Mouse (Mus musculus): ENCODE measurements around the gene Pdxk.

GRCm38 (mm10) chr10:78406152-78406551 lies 58.6 kb downstream of the Pdxk start:
- TF ChIP-seq MXI1 (IDR thresholded peaks at IDR 0.05; ENCODE audit: low read depth, low read length) = no peak
- TF ChIP-seq SMC3 (IDR thresholded peaks at IDR 0.05; ENCODE audit: low read depth, low read length) = no peak
- TF ChIP-seq MAZ (IDR thresholded peaks at IDR 0.05; ENCODE audit: low read depth, low read length) = no peak
- no peak for TF ChIP-seq KAT2A (IDR thresholded peaks at IDR 0.05; ENCODE audit: insufficient replicate concordance, low read length)
- TF ChIP-seq ZMIZ1 (IDR thresholded peaks at IDR 0.05; ENCODE audit: low read depth, low read length) = no peak
- no peak for TF ChIP-seq USF2 (conservative IDR thresholded peaks at IDR 0.05; ENCODE audit: low read depth, low read length)
- TF ChIP-seq CHD1 (IDR thresholded peaks at IDR 0.05; ENCODE audit: low read depth, low read length) = no peak
- TF ChIP-seq CTCF (conservative IDR thresholded peaks at IDR 0.05 in 1 of 2, IDR thresholded peaks at IDR 0.05 in 1 of 2; ENCODE audit: low read depth in 2 of 2, low read length in 2 of 2) = no peak
- no peak for TF ChIP-seq POLR2A (IDR thresholded peaks at IDR 0.05; ENCODE audit: low read depth, low read length)
- no peak for TF ChIP-seq UBTF (IDR thresholded peaks at IDR 0.05; ENCODE audit: low read depth, low read length)
- TF ChIP-seq TCF12 (IDR thresholded peaks at IDR 0.05; ENCODE audit: low read depth, low read length) = no peak
- TF ChIP-seq GABPA (IDR thresholded peaks at IDR 0.05; ENCODE audit: insufficient replicate concordance, low read depth, low read length) = no peak
- no peak for TF ChIP-seq ZC3H11A (IDR thresholded peaks at IDR 0.05; ENCODE audit: low read depth, low read length)
